Mouse (Mus musculus): Measurements from ENCODE around the gene Tmem132a.

GRCm38 (mm10) chr19:10901046-10901445 lies 31.3 kb upstream of the Tmem132a start:
- no peak for TF ChIP-seq CTCF (IDR thresholded peaks at IDR 0.05)
- no peak for TF ChIP-seq POLR2A (IDR thresholded peaks at IDR 0.05; ENCODE audit: insufficient read depth, low read depth, low read length)
- no peak for TF ChIP-seq EP300 (IDR thresholded peaks at IDR 0.05; ENCODE audit: insufficient read depth, low read depth, low read length)
